Mouse (Mus musculus): ENCODE measurements around the gene Hspb6. TPM values are rescaled to one million over a fixed set of nuclear protein-coding genes. Genes with fewer than 3 reads are reported as not detected.

Hspb6 gene
- polyA plus RNA-seq, 2 experiments, result 15.4 to 16.8 TPM

DNA sequence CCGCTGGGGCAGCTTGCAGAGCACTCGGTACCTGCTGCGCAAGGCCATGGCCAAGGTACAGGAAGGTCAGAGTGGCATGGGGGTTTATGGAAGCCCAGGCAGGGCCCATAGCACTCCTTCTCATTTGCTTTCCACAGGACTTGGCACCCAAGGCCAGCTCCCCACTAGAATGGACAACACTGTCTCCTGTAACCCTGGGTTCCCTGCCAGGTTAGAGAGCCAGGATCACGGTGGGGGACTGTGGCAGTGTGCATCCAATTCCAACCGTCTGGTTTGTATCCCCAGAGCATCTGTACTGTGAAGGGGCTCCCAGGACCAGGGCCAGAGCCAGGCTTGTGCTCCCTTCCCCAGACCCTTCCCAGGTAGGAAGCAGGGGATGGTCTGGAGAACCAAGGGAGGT, 31.1 kb upstream of the Hspb6 start:
- H3K27me3 ChIP-seq (ENCODE audit: control insufficient read depth, insufficient read depth, low read length), result no peaks in the 10 kb centered on the region
- no peak for TF ChIP-seq POLR2A (IDR thresholded peaks at IDR 0.05; ENCODE audit: borderline replicate concordance, extremely low read depth, insufficient read depth, insufficient read length)
- no peak overlapping the region for H3K9ac ChIP-seq (ENCODE audit: low read depth, low read length, severe bottlenecking)
- peaks cover 28% of the 10 kb centered on the region for H3K36me3 ChIP-seq (ENCODE audit: control insufficient read depth, insufficient read depth, low read length)
- WGBS, result 76% methylated on average over 5 of the region's 5 CpGs
- no peak overlapping the region for H3K4me3 ChIP-seq (replicated peaks; ENCODE audit: low read length)
- no peak overlapping the region for H3K4me2 ChIP-seq (replicated peaks; ENCODE audit: low read depth, low read length, severe bottlenecking)
- no peak overlapping the region for H3K27ac ChIP-seq (replicated peaks; ENCODE audit: low read depth, low read length)
- ATAC-seq (ENCODE audit: low FRiP score, low read depth), result no peak
- DNase-seq (ENCODE audit: low spot score), result no peak
- no peaks in the 10 kb centered on the region for H3K9me3 ChIP-seq (ENCODE audit: control insufficient read depth, low read length)
- H3K4me1 ChIP-seq (ENCODE audit: control insufficient read depth, insufficient read depth, low read length), result no peaks in the 10 kb centered on the region

DNA sequence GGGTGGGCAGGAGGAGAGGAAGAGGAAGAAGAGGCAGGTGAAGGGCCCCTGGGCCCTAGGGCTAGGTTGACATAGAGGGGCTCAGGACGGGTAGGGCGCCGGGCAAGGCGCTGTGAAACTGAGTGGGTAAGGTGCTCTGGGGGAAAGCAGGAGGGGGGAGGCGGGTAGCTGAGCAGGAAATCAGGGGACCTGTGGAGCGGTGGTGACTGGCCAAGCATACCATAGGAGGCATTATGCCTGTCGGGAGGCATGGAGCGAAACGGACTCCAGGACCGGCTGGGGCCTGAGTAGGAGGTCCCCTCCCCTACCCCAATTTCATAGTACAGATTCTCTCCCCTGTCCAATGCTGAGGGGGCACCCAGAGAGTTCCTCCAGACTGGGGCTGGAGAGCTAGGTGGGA, 29.1 kb upstream of the Hspb6 start:
- Histone ChIP-seq H3K9ac (ENCODE audit: low read depth, low read length, severe bottlenecking) (no peak overlapping the region), H3K36me3 (ENCODE audit: control insufficient read depth, insufficient read depth, low read length) (peaks cover 44% of the 10 kb centered on the region), H3K4me1 (ENCODE audit: control insufficient read depth, insufficient read depth, low read length) (peaks cover 8% of the 10 kb centered on the region; the same call in 1 of the 2 replicates), H3K4me3 (replicated peaks; ENCODE audit: low read length) (no peak overlapping the region), H3K4me2 (replicated peaks; ENCODE audit: low read depth, low read length, severe bottlenecking) (no peak overlapping the region), H3K27me3 (ENCODE audit: control insufficient read depth, insufficient read depth, low read length) (no peaks in the 10 kb centered on the region), H3K27ac (replicated peaks; ENCODE audit: low read depth, low read length) (no peak overlapping the region), H3K9me3 (ENCODE audit: control insufficient read depth, low read length) (no peaks in the 10 kb centered on the region)
- ATAC-seq (ENCODE audit: low FRiP score, low read depth), result no peak
- TF ChIP-seq POLR2A (IDR thresholded peaks at IDR 0.05; ENCODE audit: borderline replicate concordance, extremely low read depth, insufficient read depth, insufficient read length), result no peak
- DNase-seq (ENCODE audit: low spot score), result no peak
- 83% methylated on average over 10 of the region's 10 CpGs for WGBS

DNA sequence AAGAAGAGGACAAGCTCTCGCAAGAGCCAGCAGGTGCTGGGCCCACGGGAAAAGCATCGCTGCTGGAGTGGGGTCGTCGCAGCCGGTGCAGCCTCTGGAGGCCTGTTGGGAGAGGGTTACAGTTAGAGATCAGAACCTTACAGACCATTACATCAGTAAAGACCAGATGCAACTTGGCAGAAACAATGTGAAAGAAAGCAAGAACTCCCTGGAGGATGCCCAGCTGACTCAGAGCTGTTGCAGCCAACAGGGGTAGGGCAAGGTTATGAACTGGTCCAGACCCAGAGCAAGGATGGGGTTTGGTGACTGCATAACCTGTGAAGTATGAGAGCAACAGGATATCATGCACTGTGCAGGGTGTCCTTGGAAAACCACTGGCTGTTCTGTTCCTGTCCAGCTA, 27.5 kb upstream of the Hspb6 start:
- Histone ChIP-seq H3K9me3 (ENCODE audit: control insufficient read depth, low read length) (no peaks in the 10 kb centered on the region), H3K4me3 (replicated peaks; ENCODE audit: low read length) (no peak overlapping the region), H3K27ac (replicated peaks; ENCODE audit: low read depth, low read length) (no peak overlapping the region), H3K4me1 (ENCODE audit: control insufficient read depth, insufficient read depth, low read length) (peaks cover 8% of the 10 kb centered on the region; the same call in 1 of the 2 replicates), H3K27me3 (ENCODE audit: control insufficient read depth, insufficient read depth, low read length) (no peaks in the 10 kb centered on the region), H3K4me2 (replicated peaks; ENCODE audit: low read depth, low read length, severe bottlenecking) (no peak overlapping the region), H3K9ac (ENCODE audit: low read depth, low read length, severe bottlenecking) (no peak overlapping the region), H3K36me3 (ENCODE audit: control insufficient read depth, insufficient read depth, low read length) (peaks cover 59% of the 10 kb centered on the region)
- 71% methylated on average over 6 of the region's 6 CpGs for WGBS
- TF ChIP-seq POLR2A (IDR thresholded peaks at IDR 0.05; ENCODE audit: borderline replicate concordance, extremely low read depth, insufficient read depth, insufficient read length), result no peak
- DNase-seq (ENCODE audit: low spot score) (no peak), ATAC-seq (ENCODE audit: low FRiP score, low read depth) (no peak)

DNA sequence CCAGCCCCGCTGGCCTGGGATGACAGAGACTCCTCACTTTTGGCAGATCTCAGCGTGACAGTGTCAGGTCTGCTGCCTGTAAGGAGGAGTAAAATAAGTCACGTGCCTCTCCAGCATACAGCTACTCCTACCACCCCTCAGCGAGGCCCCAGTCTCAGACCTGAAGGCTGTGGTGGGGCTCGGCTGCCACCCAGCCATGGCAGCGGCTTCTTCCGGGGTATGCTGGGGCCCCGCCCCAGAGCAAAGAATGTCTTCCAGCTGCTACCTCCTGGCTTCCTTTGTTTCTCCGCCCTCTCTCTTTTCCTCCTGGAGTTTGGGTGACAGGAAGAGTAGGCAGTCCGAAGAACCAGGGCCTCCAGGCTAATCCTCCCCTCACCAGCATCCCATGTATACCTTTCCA, 26.0 kb upstream of the Hspb6 start:
- 19% methylated on average over 10 of the region's 10 CpGs for WGBS
- TF ChIP-seq POLR2A (IDR thresholded peaks at IDR 0.05; ENCODE audit: borderline replicate concordance, extremely low read depth, insufficient read depth, insufficient read length), result no peak
- ATAC-seq (ENCODE audit: low FRiP score, low read depth) (no peak; the same call in 1 of the 2 replicates), DNase-seq (ENCODE audit: low spot score) (peak; percentile 46)
- H3K27ac ChIP-seq (replicated peaks; ENCODE audit: low read depth, low read length), result no peak overlapping the region
- H3K4me3 ChIP-seq (replicated peaks; ENCODE audit: low read length), result no peak overlapping the region
- H3K9ac ChIP-seq (ENCODE audit: low read depth, low read length, severe bottlenecking), result no peak overlapping the region
- peaks cover 71% of the 10 kb centered on the region for H3K36me3 ChIP-seq (ENCODE audit: control insufficient read depth, insufficient read depth, low read length)
- H3K27me3 ChIP-seq (ENCODE audit: control insufficient read depth, insufficient read depth, low read length), result no peaks in the 10 kb centered on the region
- H3K4me2 ChIP-seq (replicated peaks; ENCODE audit: low read depth, low read length, severe bottlenecking), result no peak overlapping the region; the same call in 1 of the 2 replicates
- peaks cover 8% of the 10 kb centered on the region; the same call in 1 of the 2 replicates for H3K4me1 ChIP-seq (ENCODE audit: control insufficient read depth, insufficient read depth, low read length)
- H3K9me3 ChIP-seq (ENCODE audit: control insufficient read depth, low read length), result no peaks in the 10 kb centered on the region

DNA sequence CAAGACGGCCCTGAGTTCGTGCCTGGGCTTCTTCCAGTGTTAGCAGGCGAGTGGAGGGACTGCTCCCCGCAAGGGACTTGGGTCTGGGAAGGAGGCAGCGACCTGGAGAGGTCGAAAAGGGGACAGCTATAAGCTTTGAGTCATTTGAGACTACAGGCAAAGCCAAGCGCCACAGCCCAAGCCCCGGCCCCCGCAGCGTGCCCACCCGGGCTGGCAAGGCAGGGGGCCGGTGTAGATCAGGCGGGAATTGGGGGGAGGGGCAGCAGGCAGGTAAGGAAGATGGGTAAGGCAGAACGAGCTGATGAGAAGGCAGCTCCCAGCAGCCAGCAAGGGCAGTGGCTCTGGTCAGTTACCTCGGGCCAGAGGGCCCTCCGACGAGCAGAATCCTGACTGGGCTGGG, 25.6 kb upstream of the Hspb6 start:
- 26% methylated on average over 17 of the region's 17 CpGs for WGBS
- no peak for TF ChIP-seq POLR2A (IDR thresholded peaks at IDR 0.05; ENCODE audit: borderline replicate concordance, extremely low read depth, insufficient read depth, insufficient read length)
- H3K9ac ChIP-seq (ENCODE audit: low read depth, low read length, severe bottlenecking), result peak overlapping the region; percentile 18; the same call in 1 of the 2 replicates

More for the DNA sequence above, 25.6 kb upstream of the Hspb6 start:
- Histone ChIP-seq H3K27ac (replicated peaks; ENCODE audit: low read depth, low read length) (0 out of 2 replicates have a peak overlapping the region, but pooled peaks have one; percentile 20), H3K27me3 (ENCODE audit: control insufficient read depth, insufficient read depth, low read length) (no peaks in the 10 kb centered on the region), H3K4me2 (replicated peaks; ENCODE audit: low read depth, low read length, severe bottlenecking) (peak overlapping the region; percentile 17; the same call in 1 of the 2 replicates), H3K9me3 (ENCODE audit: control insufficient read depth, low read length) (no peaks in the 10 kb centered on the region), H3K36me3 (ENCODE audit: control insufficient read depth, insufficient read depth, low read length) (peaks cover 74% of the 10 kb centered on the region), H3K4me1 (ENCODE audit: control insufficient read depth, insufficient read depth, low read length) (peaks cover 8% of the 10 kb centered on the region; the same call in 1 of the 2 replicates), H3K4me3 (replicated peaks; ENCODE audit: low read length) (no peak overlapping the region)
- no peak for ATAC-seq (ENCODE audit: low FRiP score, low read depth)
- DNase-seq (ENCODE audit: low spot score), result no peak
